Mouse (Mus musculus): Measurements from ENCODE around the gene Gtf3c2. TPM values are rescaled to one million over a fixed set of nuclear protein-coding genes. Genes with fewer than 3 reads are reported as not detected.

Gtf3c2 gene
- polyA plus RNA-seq, 1 experiment = 80.4 TPM

- Histone ChIP-seq H3K4me3 (ENCODE audit: insufficient read depth, low read length) (no peak overlapping the region), H3K27ac (ENCODE audit: insufficient read depth, low read depth, low read length) (no peak overlapping the region), H3K4me1 (ENCODE audit: control insufficient read depth, insufficient read depth, low read length) (peaks cover 16% of the 10 kb centered on the region)
- TF ChIP-seq POLR2A (IDR thresholded peaks at IDR 0.05; ENCODE audit: borderline replicate concordance, low read depth, low read length) (no peak), CTCF (IDR thresholded peaks at IDR 0.05; ENCODE audit: low read depth, low read length) (no peak)
These were observed 10.3 kb upstream of the Gtf3c2 start for GRCm38 (mm10) chr5:31190201-31190600.

GRCm38 (mm10) chr5:31188223-31188840 lies 8.4 kb upstream of the Gtf3c2 start:
- TF ChIP-seq CTCF (IDR thresholded peaks at IDR 0.05; ENCODE audit: low read depth, low read length) (no peak), POLR2A (IDR thresholded peaks at IDR 0.05; ENCODE audit: borderline replicate concordance, low read depth, low read length) (no peak)
- Histone ChIP-seq H3K4me1 (ENCODE audit: control insufficient read depth, insufficient read depth, low read length) (peaks cover 6% of the 10 kb centered on the region; the same call in 1 of the 2 replicates), H3K4me3 (ENCODE audit: insufficient read depth, low read length) (no peak overlapping the region), H3K27ac (ENCODE audit: insufficient read depth, low read depth, low read length) (no peak overlapping the region)

GRCm38 (mm10) chr5:31183678-31184077 lies 3.7 kb upstream of the Gtf3c2 start:
- TF ChIP-seq CTCF (IDR thresholded peaks at IDR 0.05; ENCODE audit: low read depth, low read length) (no peak), POLR2A (IDR thresholded peaks at IDR 0.05; ENCODE audit: borderline replicate concordance, low read depth, low read length) (no peak)
- Histone ChIP-seq H3K4me1 (ENCODE audit: control insufficient read depth, insufficient read depth, low read length) (peaks cover 5% of the 10 kb centered on the region), H3K4me3 (ENCODE audit: insufficient read depth, low read length) (no peak overlapping the region), H3K27ac (ENCODE audit: insufficient read depth, low read depth, low read length) (no peak overlapping the region)

- H3K4me3 ChIP-seq (ENCODE audit: insufficient read depth, low read length) = no peak overlapping the region
- no peak overlapping the region for H3K27ac ChIP-seq (ENCODE audit: insufficient read depth, low read depth, low read length)
- peaks cover 15% of the 10 kb centered on the region for H3K4me1 ChIP-seq (ENCODE audit: control insufficient read depth, insufficient read depth, low read length)
- TF ChIP-seq POLR2A (IDR thresholded peaks at IDR 0.05; ENCODE audit: borderline replicate concordance, low read depth, low read length) (no peak), CTCF (IDR thresholded peaks at IDR 0.05; ENCODE audit: low read depth, low read length) (no peak)
These were observed 1.3 kb upstream of the Gtf3c2 start for GRCm38 (mm10) chr5:31181183-31181770.

- Histone ChIP-seq H3K27ac (ENCODE audit: insufficient read depth, low read depth, low read length) (peak overlapping the region; percentile 96), H3K4me3 (ENCODE audit: insufficient read depth, low read length) (peak overlapping the region; percentile 73), H3K4me1 (ENCODE audit: control insufficient read depth, insufficient read depth, low read length) (peaks cover 15% of the 10 kb centered on the region)
- TF ChIP-seq POLR2A (IDR thresholded peaks at IDR 0.05; ENCODE audit: borderline replicate concordance, low read depth, low read length) = no peak
- TF ChIP-seq CTCF (IDR thresholded peaks at IDR 0.05; ENCODE audit: low read depth, low read length) = no peak
These were observed 611 bp downstream of the Gtf3c2 start for GRCm38 (mm10) chr5:31179301-31179765.

GRCm38 (mm10) chr5:31168630-31169029 lies 11.3 kb downstream of the Gtf3c2 start:
- Histone ChIP-seq H3K4me3 (ENCODE audit: insufficient read depth, low read length) (no peak overlapping the region), H3K4me1 (ENCODE audit: control insufficient read depth, insufficient read depth, low read length) (no peaks in the 10 kb centered on the region), H3K27ac (ENCODE audit: insufficient read depth, low read depth, low read length) (no peak overlapping the region)
- no peak for TF ChIP-seq POLR2A (IDR thresholded peaks at IDR 0.05; ENCODE audit: borderline replicate concordance, low read depth, low read length)
- TF ChIP-seq CTCF (IDR thresholded peaks at IDR 0.05; ENCODE audit: low read depth, low read length) = no peak

GRCm38 (mm10) chr5:31164878-31165277 lies 15.1 kb downstream of the Gtf3c2 start:
- TF ChIP-seq CTCF (IDR thresholded peaks at IDR 0.05; ENCODE audit: low read depth, low read length) = no peak
- TF ChIP-seq POLR2A (IDR thresholded peaks at IDR 0.05; ENCODE audit: borderline replicate concordance, low read depth, low read length) = no peak
- H3K27ac ChIP-seq (ENCODE audit: insufficient read depth, low read depth, low read length) = no peak overlapping the region
- H3K4me3 ChIP-seq (ENCODE audit: insufficient read depth, low read length) = no peak overlapping the region
- H3K4me1 ChIP-seq (ENCODE audit: control insufficient read depth, insufficient read depth, low read length) = no peaks in the 10 kb centered on the region; the same call in 1 of the 2 replicates

- Histone ChIP-seq H3K4me3 (ENCODE audit: insufficient read depth, low read length) (no peak overlapping the region), H3K4me1 (ENCODE audit: control insufficient read depth, insufficient read depth, low read length) (no peaks in the 10 kb centered on the region; the same call in 1 of the 2 replicates), H3K27ac (ENCODE audit: insufficient read depth, low read depth, low read length) (no peak overlapping the region)
- TF ChIP-seq POLR2A (IDR thresholded peaks at IDR 0.05; ENCODE audit: borderline replicate concordance, low read depth, low read length) (no peak), CTCF (IDR thresholded peaks at IDR 0.05; ENCODE audit: low read depth, low read length) (no peak)
These were observed 17.5 kb downstream of the Gtf3c2 start for GRCm38 (mm10) chr5:31162462-31162861.

GRCm38 (mm10) chr5:31154152-31154553 lies 25.8 kb downstream of the Gtf3c2 start, which contains the start of gene Mpv17:
Gene Mpv17 (minus strand): TSS chr5:31154251.
- no peak within 1 kb of the TSS for H3K27ac ChIP-seq (ENCODE audit: insufficient read depth, low read depth, low read length)
- TF ChIP-seq CTCF (IDR thresholded peaks at IDR 0.05; ENCODE audit: low read depth, low read length) = no peak
- no peak for TF ChIP-seq POLR2A (IDR thresholded peaks at IDR 0.05; ENCODE audit: borderline replicate concordance, low read depth, low read length)
- H3K4me1 ChIP-seq (ENCODE audit: control insufficient read depth, insufficient read depth, low read length) = peaks cover 5% of the 10 kb centered on the region
- H3K4me3 ChIP-seq (ENCODE audit: insufficient read depth, low read length) = peak within 1 kb of the TSS; percentile 81

- TF ChIP-seq POLR2A (IDR thresholded peaks at IDR 0.05; ENCODE audit: borderline replicate concordance, low read depth, low read length) (no peak), CTCF (IDR thresholded peaks at IDR 0.05; ENCODE audit: low read depth, low read length) (no peak)
- H3K27ac ChIP-seq (ENCODE audit: insufficient read depth, low read depth, low read length) = no peak overlapping the region
- peaks cover 5% of the 10 kb centered on the region for H3K4me1 ChIP-seq (ENCODE audit: control insufficient read depth, insufficient read depth, low read length)
- H3K4me3 ChIP-seq (ENCODE audit: insufficient read depth, low read length) = peak overlapping the region; percentile 81
These were observed 26.3 kb downstream of the Gtf3c2 start for GRCm38 (mm10) chr5:31153516-31154151.

Data from bone marrow macrophage, adult 2 months (primary cell).